Mouse (Mus musculus): ENCODE measurements at regions not wholly inside any gene's neighbourhood (a gene's known extent, or its start where the extent isn't known, plus 50 kb on each side); places are given as distances from the start of the nearest gene placed in this dataset.
"Not testable (repeated sequence)": the region's sequence is repeated elsewhere in the genome, so short reads cannot be mapped to it uniquely, and the experiment has no call there.

GRCm38 (mm10) chr8:62356185-62356584 lies 233.2 kb upstream of the Anxa10 start:
- 39% methylated on average over 3 of the region's 3 CpGs for WGBS
- Histone ChIP-seq H3K27me3 (ENCODE audit: control insufficient read depth, insufficient read depth, low read length) (no peaks in the 10 kb centered on the region), H3K27ac (replicated peaks; ENCODE audit: low read depth, low read length) (no peak overlapping the region), H3K9me3 (replicated peaks; ENCODE audit: control insufficient read depth, low read length) (no peaks in the 10 kb centered on the region), H3K36me3 (replicated peaks; ENCODE audit: control insufficient read depth, insufficient read depth, low read depth, low read length) (no peaks in the 10 kb centered on the region), H3K4me2 (ENCODE audit: low read depth, low read length) (no peak overlapping the region), H3K4me1 (ENCODE audit: control insufficient read depth, insufficient read depth, low read length) (no peaks in the 10 kb centered on the region), H3K4me3 (ENCODE audit: low read depth, low read length) (no peak overlapping the region), H3K9ac (replicated peaks; ENCODE audit: low read length) (no peak overlapping the region)
- DNase-seq (ENCODE audit: low spot score): peak; percentile 3
- ATAC-seq (replicated peaks; ENCODE audit: insufficient number of reproducible peaks, low FRiP score, low TSS enrichment, low read depth): no peak

DNA sequence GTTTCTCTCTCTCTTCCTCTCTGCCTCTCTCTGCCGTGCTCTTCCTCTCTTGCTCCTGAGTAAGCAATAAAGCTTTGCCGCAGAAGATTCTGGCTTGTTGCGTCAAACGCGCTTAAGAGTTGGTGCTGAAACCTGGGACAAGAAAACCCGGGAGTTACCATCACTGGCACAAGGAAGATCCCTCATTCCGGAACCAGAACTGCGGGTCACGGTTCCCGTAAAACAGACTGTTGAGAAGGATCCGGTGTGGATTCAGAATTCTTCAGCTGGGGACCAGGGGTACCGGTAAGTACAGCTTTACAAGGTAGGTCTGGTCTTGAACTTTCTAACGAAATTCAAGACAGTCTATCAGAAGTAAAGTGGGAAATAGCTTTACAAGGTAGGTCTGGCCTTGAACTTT lies 221.0 kb upstream of the Anxa10 start:
- H3K9ac ChIP-seq (replicated peaks; ENCODE audit: low read length); DNase-seq (ENCODE audit: low spot score); H3K4me1 ChIP-seq (ENCODE audit: control insufficient read depth, insufficient read depth, low read length); H3K4me2 ChIP-seq (ENCODE audit: low read depth, low read length); H3K27ac ChIP-seq (replicated peaks; ENCODE audit: low read depth, low read length); H3K36me3 ChIP-seq (replicated peaks; ENCODE audit: control insufficient read depth, insufficient read depth, low read depth, low read length); ATAC-seq (replicated peaks; ENCODE audit: insufficient number of reproducible peaks, low FRiP score, low TSS enrichment, low read depth); H3K27me3 ChIP-seq (ENCODE audit: control insufficient read depth, insufficient read depth, low read length); H3K4me3 ChIP-seq (ENCODE audit: low read depth, low read length); H3K9me3 ChIP-seq (replicated peaks; ENCODE audit: control insufficient read depth, low read length): not testable (repeated sequence)
- WGBS: 97% methylated on average over 13 of the region's 13 CpGs

Data from embryonic facial prominence, embryonic 11.5 days (tissue).